Mouse (Mus musculus): ENCODE data around the gene Ppp2r5d. TPM values are rescaled to one million over a fixed set of nuclear protein-coding genes. Genes with fewer than 3 reads are reported as not detected.

Gene Ppp2r5d
- polyA plus RNA-seq, 1 experiment from 2014 or later: 102 TPM

GRCm38 (mm10) chr17:46735287-46735686 lies 30.4 kb upstream of the Ppp2r5d start:
- no peaks in the 10 kb centered on the region for H3K27me3 ChIP-seq
- no peak overlapping the region for H3K4me3 ChIP-seq
- H3K9ac ChIP-seq: no peak overlapping the region
- H3K27ac ChIP-seq: no peak overlapping the region
- no peak overlapping the region for H3K4me2 ChIP-seq
- 85% methylated on average over 7 of the region's 7 CpGs for WGBS
- no peak for ATAC-seq (ENCODE audit: borderline replicate concordance, extremely low read depth, low FRiP score, low TSS enrichment)
- H3K9me3 ChIP-seq: no peaks in the 10 kb centered on the region
- peaks cover 9% of the 10 kb centered on the region; the same call in 1 of the 2 replicates for H3K36me3 ChIP-seq
- H3K4me1 ChIP-seq: no peaks in the 10 kb centered on the region

GRCm38 (mm10) chr17:46734055-46734454 lies 29.1 kb upstream of the Ppp2r5d start:
- Histone ChIP-seq H3K4me3 (no peak overlapping the region), H3K9ac (no peak overlapping the region), H3K27me3 (peaks cover 7% of the 10 kb centered on the region), H3K4me2 (no peak overlapping the region), H3K36me3 (peaks cover 9% of the 10 kb centered on the region; the same call in 1 of the 2 replicates), H3K9me3 (no peaks in the 10 kb centered on the region), H3K4me1 (0 out of 2 replicates have a peak, but pooled peaks cover under 1% of the 10 kb centered on the region), H3K27ac (no peak overlapping the region)
- ATAC-seq (ENCODE audit: borderline replicate concordance, extremely low read depth, low FRiP score, low TSS enrichment): no peak
- WGBS: 98% methylated on average over 3 of the region's 3 CpGs

DNA sequence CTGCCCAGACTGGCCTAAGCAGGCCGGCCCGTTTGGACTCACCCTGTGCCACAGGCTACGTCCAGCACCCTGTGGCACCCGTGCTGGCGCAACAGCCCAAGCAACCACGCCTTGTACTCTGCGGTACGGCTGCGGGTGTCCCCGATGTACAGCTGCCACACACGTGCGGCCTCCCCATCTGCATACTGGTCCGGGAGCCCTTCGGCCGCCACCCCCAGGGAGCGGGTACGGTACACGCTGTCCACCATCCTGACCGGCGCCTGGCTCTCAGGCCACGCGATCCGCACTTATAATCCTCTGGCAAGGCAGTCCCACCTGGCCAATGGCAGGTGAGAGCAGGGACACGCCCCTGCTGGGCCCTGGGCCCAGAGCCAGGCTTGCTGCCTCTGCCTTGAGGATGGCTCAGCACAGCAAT lies 24.0 kb upstream of the Ppp2r5d start, which contains the start of gene Gnmt:
Gene Gnmt, minus strand, starts transcription at position 265 of the 415 bp plus-strand sequence.
- no peak for ATAC-seq (ENCODE audit: borderline replicate concordance, extremely low read depth, low FRiP score, low TSS enrichment)
- H3K9ac ChIP-seq: peak within 1 kb of the TSS; percentile 2; the same call in 1 of the 2 replicates
- peaks cover 11% of the 10 kb centered on the region; the same call in 1 of the 2 replicates for H3K36me3 ChIP-seq
- H3K27ac ChIP-seq: no peak within 1 kb of the TSS
- peak within 1 kb of the TSS; percentile 56 for H3K4me2 ChIP-seq
- H3K27me3 ChIP-seq: peaks cover 18% of the 10 kb centered on the region
- H3K9me3 ChIP-seq: no peaks in the 10 kb centered on the region
- H3K4me1 ChIP-seq: peaks cover 7% of the 10 kb centered on the region; the same call in 1 of the 2 replicates
- peak within 1 kb of the TSS; percentile 24 for H3K4me3 ChIP-seq
- 17% methylated on average over 24 of the region's 24 CpGs for WGBS

DNA sequence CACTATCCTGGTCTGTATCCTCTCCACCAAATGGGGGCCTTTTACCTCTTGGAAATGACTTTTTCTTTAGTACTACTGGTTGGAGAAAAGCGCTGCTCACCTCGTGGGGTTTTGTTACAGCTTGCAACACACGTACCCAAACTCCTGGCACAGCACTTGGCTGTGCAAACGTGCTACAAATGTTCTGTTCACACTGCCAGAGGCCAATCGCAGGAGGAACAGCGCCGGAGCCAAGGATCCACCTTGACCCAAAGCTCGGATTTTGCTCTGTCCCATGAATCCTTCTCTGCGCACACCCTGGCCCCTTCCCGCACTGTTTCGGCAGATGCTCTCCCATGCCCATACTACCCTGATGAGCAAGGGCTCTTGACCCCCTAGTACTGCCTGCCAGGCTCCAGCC lies 23.6 kb upstream of the Ppp2r5d start:
- peak overlapping the region; percentile 56 for H3K4me2 ChIP-seq
- peaks cover 18% of the 10 kb centered on the region for H3K27me3 ChIP-seq
- peak overlapping the region; percentile 2; the same call in 1 of the 2 replicates for H3K9ac ChIP-seq
- peak overlapping the region; percentile 24 for H3K4me3 ChIP-seq
- peaks cover 14% of the 10 kb centered on the region; the same call in 1 of the 2 replicates for H3K36me3 ChIP-seq
- no peak overlapping the region for H3K27ac ChIP-seq
- WGBS: 40% methylated on average over 11 of the region's 11 CpGs
- ATAC-seq (ENCODE audit: borderline replicate concordance, extremely low read depth, low FRiP score, low TSS enrichment): no peak
- H3K9me3 ChIP-seq: no peaks in the 10 kb centered on the region
- H3K4me1 ChIP-seq: peaks cover 7% of the 10 kb centered on the region; the same call in 1 of the 2 replicates

- Histone ChIP-seq H3K36me3 (peaks cover 19% of the 10 kb centered on the region; the same call in 1 of the 2 replicates), H3K4me2 (no peak overlapping the region), H3K9me3 (no peaks in the 10 kb centered on the region), H3K4me3 (no peak overlapping the region), H3K9ac (no peak overlapping the region), H3K27me3 (peaks cover 18% of the 10 kb centered on the region), H3K4me1 (peaks cover 7% of the 10 kb centered on the region; the same call in 1 of the 2 replicates), H3K27ac (no peak overlapping the region)
- 29% methylated on average over 6 of the region's 6 CpGs for WGBS
- no peak for ATAC-seq (ENCODE audit: borderline replicate concordance, extremely low read depth, low FRiP score, low TSS enrichment)
Observed at GRCm38 (mm10) chr17:46728021-46728420, 23.1 kb upstream of the Ppp2r5d start.

GRCm38 (mm10) chr17:46727271-46727670 lies 22.4 kb upstream of the Ppp2r5d start:
- no peaks in the 10 kb centered on the region for H3K9me3 ChIP-seq
- H3K36me3 ChIP-seq: peaks cover 21% of the 10 kb centered on the region; the same call in 1 of the 2 replicates
- H3K27me3 ChIP-seq: peaks cover 18% of the 10 kb centered on the region
- no peak overlapping the region for H3K9ac ChIP-seq
- H3K4me1 ChIP-seq: peaks cover 7% of the 10 kb centered on the region; the same call in 1 of the 2 replicates
- no peak for ATAC-seq (ENCODE audit: borderline replicate concordance, extremely low read depth, low FRiP score, low TSS enrichment)
- no peak overlapping the region for H3K4me3 ChIP-seq
- WGBS: 86% methylated on average over 11 of the region's 11 CpGs
- H3K4me2 ChIP-seq: no peak overlapping the region
- H3K27ac ChIP-seq: no peak overlapping the region

DNA sequence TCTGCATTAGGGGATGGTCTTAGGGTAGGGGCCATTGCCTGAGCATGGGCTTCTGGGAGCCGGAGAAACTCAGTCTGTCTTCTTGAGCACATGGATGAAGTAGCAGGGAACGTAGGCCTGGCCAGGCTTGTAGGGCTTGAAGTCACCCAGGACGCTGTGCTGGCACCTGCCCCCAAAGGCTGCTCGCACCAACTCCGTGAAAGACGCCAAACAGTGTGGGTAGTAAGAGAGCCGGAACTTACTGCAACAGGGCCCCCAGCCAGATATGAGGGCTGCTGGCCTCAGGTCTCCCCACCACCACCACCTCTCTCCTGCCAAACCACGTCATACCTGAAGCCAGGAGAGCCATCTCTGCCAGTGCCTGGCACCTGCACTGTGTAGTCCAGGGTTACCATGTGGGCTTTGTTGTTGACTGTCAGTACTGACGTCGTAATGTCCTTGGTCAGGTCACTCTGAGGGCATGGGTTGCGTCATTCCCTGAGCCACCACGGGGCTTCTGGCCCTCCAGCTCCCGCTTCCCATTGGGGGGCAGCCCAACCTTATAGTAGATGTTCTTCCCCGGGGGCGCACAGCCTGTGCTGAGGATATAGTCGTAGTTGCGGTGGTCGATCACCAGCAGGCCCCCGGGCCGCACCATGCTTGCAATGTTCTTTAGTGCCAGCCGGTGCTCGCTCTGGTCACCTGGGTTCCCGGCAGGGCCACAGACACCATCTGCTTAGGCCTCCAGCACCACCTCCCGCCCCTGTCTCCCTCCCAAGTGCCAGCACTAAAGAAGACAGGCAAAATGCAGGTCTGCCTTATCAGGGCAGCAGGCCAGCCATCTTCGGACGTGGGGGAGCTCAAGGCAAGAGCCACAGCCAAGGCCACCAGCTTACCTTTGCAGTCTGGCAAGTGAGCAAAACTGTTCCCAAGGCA lies 21.1 kb upstream of the Ppp2r5d start:
- Histone ChIP-seq H3K9me3 (no peaks in the 10 kb centered on the region), H3K36me3 (peaks cover 28% of the 10 kb centered on the region; the same call in 1 of the 2 replicates), H3K4me2 (no peak overlapping the region), H3K4me3 (no peak overlapping the region), H3K9ac (no peak overlapping the region), H3K27me3 (peaks cover 18% of the 10 kb centered on the region), H3K4me1 (peaks cover 7% of the 10 kb centered on the region; the same call in 1 of the 2 replicates), H3K27ac (no peak overlapping the region)
- 88% methylated on average over 26 of the region's 26 CpGs for WGBS
- no peak for ATAC-seq (ENCODE audit: borderline replicate concordance, extremely low read depth, low FRiP score, low TSS enrichment)

DNA sequence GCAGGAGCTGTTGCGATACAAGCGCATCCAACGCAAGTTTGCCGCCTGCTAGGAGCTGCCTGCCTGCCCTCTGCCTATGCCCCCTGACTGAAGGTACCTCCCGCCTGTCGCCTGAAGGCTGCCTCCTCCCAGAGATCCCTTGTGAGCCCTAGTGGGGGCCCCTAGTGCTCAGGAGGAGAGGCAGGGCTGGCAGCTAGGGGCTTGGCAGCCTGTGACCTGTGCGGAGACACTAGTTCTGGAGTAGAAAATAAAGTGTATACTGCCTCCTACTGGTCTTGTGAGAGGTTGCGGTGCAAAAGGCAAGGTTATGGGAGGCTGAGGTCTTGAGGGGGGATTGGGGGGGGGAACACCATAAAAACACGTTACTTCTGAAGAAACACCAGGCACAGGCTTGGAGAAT lies 20.4 kb upstream of the Ppp2r5d start:
- no peaks in the 10 kb centered on the region for H3K9me3 ChIP-seq
- H3K4me2 ChIP-seq: no peak overlapping the region
- peaks cover 18% of the 10 kb centered on the region for H3K27me3 ChIP-seq
- WGBS: 48% methylated on average over 9 of the region's 9 CpGs
- H3K27ac ChIP-seq: no peak overlapping the region
- ATAC-seq (ENCODE audit: borderline replicate concordance, extremely low read depth, low FRiP score, low TSS enrichment): no peak
- no peak overlapping the region for H3K4me3 ChIP-seq
- peaks cover 28% of the 10 kb centered on the region for H3K36me3 ChIP-seq
- H3K4me1 ChIP-seq: peaks cover 7% of the 10 kb centered on the region; the same call in 1 of the 2 replicates
- H3K9ac ChIP-seq: no peak overlapping the region

DNA sequence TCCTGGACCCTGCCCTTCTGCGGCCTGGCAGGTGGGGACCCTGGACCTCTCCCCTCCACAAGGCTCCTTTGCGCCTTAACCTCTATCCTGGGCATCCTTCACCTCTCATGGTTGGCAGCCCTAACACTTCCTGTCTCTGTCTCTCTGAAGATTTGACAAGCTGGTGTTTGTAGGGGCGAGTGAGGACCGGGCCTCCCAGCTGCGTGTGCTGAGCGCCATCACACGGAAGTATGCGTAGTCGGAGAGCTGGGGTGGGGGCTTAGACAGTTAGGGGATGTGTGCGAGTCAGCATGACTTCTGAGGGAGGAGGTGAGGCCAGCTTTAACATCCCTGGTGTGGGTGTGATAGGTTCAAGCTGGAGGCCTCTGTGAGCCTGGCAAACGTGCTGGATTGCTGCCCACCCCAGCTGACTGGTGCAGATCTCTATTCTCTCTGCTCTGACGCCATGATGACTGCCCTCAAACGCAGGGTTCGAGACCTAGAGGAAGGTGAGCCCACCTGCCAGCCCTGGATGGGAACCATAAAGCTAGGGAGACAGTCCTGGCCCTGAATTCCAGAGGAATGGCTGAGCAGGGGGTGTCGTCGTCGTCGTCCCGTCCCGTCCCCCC lies 19.7 kb upstream of the Ppp2r5d start:
- ATAC-seq (ENCODE audit: borderline replicate concordance, extremely low read depth, low FRiP score, low TSS enrichment): no peak
- H3K27ac ChIP-seq: no peak overlapping the region
- no peak overlapping the region for H3K4me2 ChIP-seq
- H3K36me3 ChIP-seq: peaks cover 28% of the 10 kb centered on the region
- no peak overlapping the region for H3K9ac ChIP-seq
- H3K9me3 ChIP-seq: no peaks in the 10 kb centered on the region
- H3K27me3 ChIP-seq: peaks cover 16% of the 10 kb centered on the region
- WGBS: 67% methylated on average over 19 of the region's 20 CpGs
- peaks cover 7% of the 10 kb centered on the region; the same call in 1 of the 2 replicates for H3K4me1 ChIP-seq
- no peak overlapping the region for H3K4me3 ChIP-seq

GRCm38 (mm10) chr17:46721077-46721476 lies 16.2 kb upstream of the Ppp2r5d start:
- no peak overlapping the region for H3K4me2 ChIP-seq
- no peaks in the 10 kb centered on the region for H3K4me1 ChIP-seq
- H3K9me3 ChIP-seq: no peaks in the 10 kb centered on the region
- no peak for ATAC-seq (ENCODE audit: borderline replicate concordance, extremely low read depth, low FRiP score, low TSS enrichment)
- no peak overlapping the region for H3K4me3 ChIP-seq
- no peak overlapping the region for H3K9ac ChIP-seq
- WGBS: 80% methylated on average over 7 of the region's 7 CpGs
- H3K36me3 ChIP-seq: peaks cover 38% of the 10 kb centered on the region
- H3K27me3 ChIP-seq: no peaks in the 10 kb centered on the region
- no peak overlapping the region for H3K27ac ChIP-seq

GRCm38 (mm10) chr17:46714756-46715481 lies 10.0 kb upstream of the Ppp2r5d start:
- no peaks in the 10 kb centered on the region for H3K9me3 ChIP-seq
- no peak for ATAC-seq (ENCODE audit: borderline replicate concordance, extremely low read depth, low FRiP score, low TSS enrichment)
- no peak overlapping the region for H3K4me3 ChIP-seq
- H3K9ac ChIP-seq: no peak overlapping the region
- 89% methylated on average over 11 of the region's 11 CpGs for WGBS
- H3K4me2 ChIP-seq: no peak overlapping the region
- peaks cover 36% of the 10 kb centered on the region for H3K36me3 ChIP-seq
- H3K27me3 ChIP-seq: no peaks in the 10 kb centered on the region
- peaks cover 14% of the 10 kb centered on the region for H3K4me1 ChIP-seq
- H3K27ac ChIP-seq: no peak overlapping the region

All from lung, embryonic 15.5 days (tissue).